Mouse (Mus musculus) ES-Bruce4 (cell line): ENCODE measurements around the gene Gm128.

Experiments used
- CTCF ChIP-seq: IDR thresholded peaks from one replicate; pipeline ENCODE4 v1.8.1; 2011; ENCODE audit warnings: low read depth, low read length
- EP300 ChIP-seq: IDR thresholded peaks from 2 replicates; pipeline ENCODE4 v1.6.1; 2011; ENCODE audit warnings: low read depth, low read length; ENCODE audit not compliant: insufficient read depth
- POLR2A ChIP-seq: IDR thresholded peaks from one replicate; pipeline ENCODE4 v1.8.1; 2011; ENCODE audit warnings: low read length; ENCODE audit not compliant: insufficient read depth

DNA sequence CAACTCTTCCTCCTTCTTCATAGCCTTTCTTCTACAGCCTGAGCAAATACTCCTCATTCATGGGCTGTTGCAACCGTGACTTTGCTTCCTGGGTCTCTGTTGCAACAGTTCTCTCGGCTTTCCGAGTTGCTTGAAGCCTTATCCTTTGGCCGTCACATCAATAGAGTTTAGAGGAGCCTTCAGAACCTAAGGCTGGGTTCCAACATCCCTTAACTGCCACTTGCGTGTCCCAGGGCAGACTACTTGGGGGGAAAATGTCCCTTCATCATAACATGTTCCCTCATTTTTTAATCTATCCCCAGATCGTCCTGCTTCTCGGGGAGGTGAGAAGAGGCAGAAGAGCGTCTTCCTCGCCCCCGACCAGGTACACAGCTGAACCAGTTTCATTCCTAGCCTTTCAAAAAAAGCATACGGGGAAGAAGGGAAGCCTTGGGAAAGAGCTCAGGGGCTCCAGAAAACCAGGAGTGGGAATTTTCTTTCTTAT lies 41.0 kb upstream of the Gm128 start:
- TF ChIP-seq CTCF (no peak), POLR2A (no peak), EP300 (no peak)
